Mouse (Mus musculus) G1E (cell line): ENCODE measurements at regions not wholly inside any gene's neighbourhood (a gene's known extent, or its start where the extent isn't known, plus 50 kb on each side); places are given as distances from the start of the nearest gene placed in this dataset.

ENCODE experiments used
- CTCF ChIP-seq: IDR thresholded peaks from 2 replicates; pipeline ENCODE4 v1.5.1; 2012; ENCODE audit warnings: low read depth, low read length, inconsistent platforms, mixed read lengths
- GATA1 ChIP-seq: IDR thresholded peaks from 2 replicates; pipeline ENCODE4 v1.6.1; 2012; ENCODE audit warnings: borderline replicate concordance, low read length, inconsistent platforms, mixed read lengths
- GATA2 ChIP-seq: IDR thresholded peaks from 2 replicates; pipeline ENCODE4 v1.6.1; 2012; ENCODE audit warnings: low read depth, low read length, inconsistent platforms, borderline replicate concordance
- POLR2AphosphoS5 ChIP-seq: IDR thresholded peaks from 2 replicates; pipeline ENCODE4 v1.6.1; 2012; ENCODE audit warnings: low read depth, low read length, inconsistent platforms; ENCODE audit not compliant: insufficient replicate concordance
- TAL1 ChIP-seq: conservative IDR thresholded peaks from 2 replicates; pipeline ENCODE4 v1.6.1; 2012; ENCODE audit warnings: low read depth, low read length, inconsistent platforms, mixed read lengths

DNA sequence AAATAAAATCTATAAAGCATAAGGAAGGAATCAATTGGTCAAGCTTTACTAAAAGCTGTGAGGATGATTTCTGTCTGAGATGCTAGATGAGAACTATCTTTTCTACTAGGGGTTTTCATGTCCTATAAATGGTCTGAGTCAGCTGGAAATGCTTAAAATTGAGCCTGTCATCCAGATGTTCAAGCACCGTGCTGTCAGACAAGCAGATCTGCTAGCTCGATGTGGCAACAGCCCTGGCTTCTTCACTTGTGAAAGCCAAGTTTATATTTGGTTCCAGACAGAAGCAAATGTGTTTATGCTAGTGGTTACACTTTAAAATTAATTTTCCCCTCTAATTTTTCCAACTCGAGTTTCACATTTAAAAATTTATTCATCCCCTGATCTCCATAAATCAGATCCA, 311.7 kb downstream of the Actr3 start:
- TF ChIP-seq CTCF: no peak
- no peak for TF ChIP-seq GATA1
- no peak for TF ChIP-seq POLR2AphosphoS5
- TF ChIP-seq TAL1: no peak
- TF ChIP-seq GATA2: no peak
